Comparison of ENCODE assay signal across 9 mouse cellular contexts in the genomic region with DNA sequence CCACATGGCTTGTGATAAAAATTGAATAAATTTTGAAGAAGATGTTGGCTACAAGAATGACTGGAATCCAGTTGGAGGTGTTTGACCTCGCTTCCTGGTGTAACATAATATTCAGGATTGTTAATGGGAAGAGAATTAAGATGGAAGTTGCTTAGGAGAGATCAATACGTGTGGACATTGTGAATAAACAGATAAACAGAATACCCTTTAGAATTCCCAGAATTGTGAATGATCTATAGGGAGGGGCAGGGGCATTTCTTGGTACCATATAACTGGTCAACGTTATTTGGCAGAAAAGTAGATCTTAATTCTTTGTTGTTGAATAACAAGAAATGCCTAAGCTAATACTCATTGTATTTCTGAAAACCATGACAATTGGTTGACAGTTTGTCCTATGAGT. TPM values are rescaled to one million over a fixed set of nuclear protein-coding genes. Genes with fewer than 3 reads are reported as not detected.
A peak's percentile ranks its signal among the peaks of the same experiment; 100 is the strongest.
DNase-seq lines count a peak whose midpoint lies in the region; ATAC-seq and TF ChIP-seq lines count a peak whose summit lies in the region.
"Had no signal": no experiment of that assay in that cellular context is flagged by ENCODE, and none has a peak within 500 bp of the region (broad histone marks: within the 10 kb centered on the region; RNA-seq: fewer than 3 reads in every experiment).

No protein-coding gene starts in this region.

- peak overlapping the region; percentile 97 for H3K4me3 ChIP-seq in gastrocnemius, adult 2 months
- peak overlapping the region; percentile 27; the same call in 1 of the 2 replicates for H3K4me3 ChIP-seq in spleen, adult 2 months (ENCODE audit: extremely low read depth, insufficient read depth, insufficient read length)
- H3K4me3 ChIP-seq in liver, embryonic 12.5 days, result peak overlapping the region; percentile 87

- no peak for ATAC-seq in liver, embryonic 12.5 days
- no peak for ATAC-seq in granulocyte monocyte progenitor cell, adult 5-6 weeks (replicated peaks; ENCODE audit: poor library complexity, severe bottlenecking)

- TF ChIP-seq POLR2A in spleen, adult 2 months (IDR thresholded peaks at IDR 0.05; ENCODE audit: low read depth, low read length), result no peak

- H3K27me3 ChIP-seq in spleen, adult 2 months (ENCODE audit: control insufficient read depth, insufficient read depth, low read length), result no peaks in the 10 kb centered on the region
- no peaks in the 10 kb centered on the region for H3K27me3 ChIP-seq in liver, embryonic 12.5 days (replicated peaks)

- 77% methylated on average over 3 of the region's 3 CpGs for WGBS in spleen, adult 2 months
- 31% methylated on average over 3 of the region's 3 CpGs for WGBS in liver, embryonic 12.5 days (ENCODE audit: insufficient replicate concordance)

- TF ChIP-seq CTCF in gastrocnemius, adult 2 months (IDR thresholded peaks at IDR 0.05), result no peak
- TF ChIP-seq CTCF in spleen, adult 2 months (IDR thresholded peaks at IDR 0.05; ENCODE audit: extremely low read depth, insufficient read depth, insufficient read length, insufficient replicate concordance), result no peak

- peaks cover 2% of the 10 kb centered on the region for H3K4me1 ChIP-seq in spleen, adult 2 months (ENCODE audit: control insufficient read depth, insufficient read depth, insufficient read length)
- peaks cover 41% of the 10 kb centered on the region for H3K4me1 ChIP-seq in liver, embryonic 12.5 days

- peaks cover 2% of the 10 kb centered on the region; the same call in 1 of the 2 replicates for H3K36me3 ChIP-seq in spleen, adult 2 months (ENCODE audit: control insufficient read depth, insufficient read depth, low read length)
- H3K36me3 ChIP-seq in liver, embryonic 12.5 days, result peaks cover 16% of the 10 kb centered on the region

- H3K27ac ChIP-seq in gastrocnemius, adult 2 months, result peak overlapping the region; percentile 1; the same call in 1 of the 2 replicates
- no peak overlapping the region for H3K27ac ChIP-seq in spleen, adult 2 months (ENCODE audit: insufficient read depth, low read length)
- peak overlapping the region; percentile 57 for H3K27ac ChIP-seq in liver, embryonic 12.5 days

- peak overlapping the region; percentile 64 for H3K4me2 ChIP-seq in liver, embryonic 12.5 days

- intact Hi-C loops in gastrocnemius, adult 2 months (cut with DNase I), result no loop called here

- DNase-seq in gastrocnemius, adult 2 months, result no peak
- no peak for DNase-seq in gastrocnemius, postnatal 10 days
- DNase-seq in spleen, adult 2 months (ENCODE audit: low read depth in 1 of 2, low spot score in 2 of 2), result no peak
- DNase-seq in spleen, adult 12 weeks (ENCODE audit: low spot score), result no peak
- no peak for DNase-seq in embryo, embryonic 9.5 days (ENCODE audit: extremely low spot score)
- DNase-seq in adrenal gland, adult 2 months, result no peak
- DNase-seq: adrenal gland, postnatal 10 days had no signal

- no peaks in the 10 kb centered on the region for H3K9me3 ChIP-seq in liver, embryonic 12.5 days (replicated peaks)

- H3K9ac ChIP-seq in liver, embryonic 12.5 days, result peak overlapping the region; percentile 98

RNA-seq across cellular contexts. Expression of a gene that starts 2.0 kb away (rescaled TPM):
- 1 to 10 TPM; 5.4 to 5.9 TPM for total RNA-seq in gastrocnemius, adult 2 months (2021)
- 1 to 10 TPM; 5.0 to 5.1 TPM for total RNA-seq in gastrocnemius, postnatal 10 days (2021)
- 17.5 and 29.7 TPM in 2 replicates for polyA plus RNA-seq in spleen, adult 2 months (2012; rRNA removed)
- polyA plus RNA-seq in liver, embryonic 12.5 days (2016; fragmentation: Nextera tagmentation; extraction: Ambion mirVana), result 12.2 and 13.3 TPM in 2 replicates
- 10 to 100 TPM; 10.9 to 11.0 TPM for total RNA-seq in adrenal gland, adult 2 months (2021)
- 20.6 and 25.7 TPM in 2 replicates for polyA plus RNA-seq in adrenal gland, adult 2 months (2012; rRNA removed)
- 7.4 and 11.2 TPM in 2 replicates for total RNA-seq in granulocyte monocyte progenitor cell, adult 5-6 weeks (2014; fragmentation: Nextera tagmentation)
- total RNA-seq in granulocyte monocyte progenitor cell, adult 5-6 weeks (2017), result 15.1 and 15.9 TPM in 2 replicates

Comparison
In these comparisons a context has a peak if more than half of its experiments do, and no peak if none do; other contexts are left out.
1. H3K4me3 ChIP-seq: peak in every context shown above with its lines; median percentile 97 in gastrocnemius, adult 2 months; 87 in liver, embryonic 12.5 days; 27 in spleen, adult 2 months.